Mouse (Mus musculus) ES-Bruce4 (cell line): ENCODE results near the gene Fbxw11.

Source experiments
- CTCF ChIP-seq: IDR thresholded peaks from one replicate; pipeline ENCODE4 v1.8.1; 2011; ENCODE audit warnings: low read depth, low read length
- POLR2A ChIP-seq: IDR thresholded peaks from one replicate; pipeline ENCODE4 v1.8.1; 2011; ENCODE audit warnings: low read length; ENCODE audit not compliant: insufficient read depth

GRCm38 (mm10) chr11:32785591-32786147, 143.1 kb downstream of the Fbxw11 start:
- TF ChIP-seq POLR2A: no peak
- TF ChIP-seq CTCF: no peak
